8 mouse cellular contexts compared by ENCODE assay signal in genomic region chr9:69989303-69990121, GRCm38 (mm10). TPM values are rescaled to one million over a fixed set of nuclear protein-coding genes. Genes with fewer than 3 reads are reported as not detected.
DNase-seq lines count a peak whose midpoint lies in the region; ATAC-seq and TF ChIP-seq lines count a peak whose summit lies in the region.

Gene Bnip2, plus strand, starts transcription at chr9:69989466.

- peak within 1 kb of the TSS; percentile 56 for H3K4me2 ChIP-seq in kidney, embryonic 14.5 days (replicated peaks; ENCODE audit: low read depth, low read length)
- H3K4me2 ChIP-seq in limb, embryonic 15.5 days, result peak within 1 kb of the TSS; percentile 53

- peak within 1 kb of the TSS; percentile 97 for H3K9ac ChIP-seq in kidney, embryonic 14.5 days (ENCODE audit: low read depth, low read length)
- peak within 1 kb of the TSS; percentile 98 for H3K9ac ChIP-seq in limb, embryonic 15.5 days

- peak; percentile 96 for ATAC-seq in kidney, embryonic 14.5 days (ENCODE audit: low FRiP score, low TSS enrichment)
- peak; percentile 89 for ATAC-seq in limb, embryonic 15.5 days (ENCODE audit: insufficient number of reproducible peaks, low FRiP score, low TSS enrichment, low read depth)

- H3K4me1 ChIP-seq in bone marrow macrophage, adult 2 months (ENCODE audit: control insufficient read depth, insufficient read depth, low read length), result peaks cover 28% of the 10 kb centered on the region
- peaks cover 8% of the 10 kb centered on the region for H3K4me1 ChIP-seq in embryonic fibroblast, embryonic 13.5 days (ENCODE audit: control insufficient read depth, insufficient read depth, low read length)
- peaks cover 13% of the 10 kb centered on the region for H3K4me1 ChIP-seq in kidney, embryonic 14.5 days (ENCODE audit: control insufficient read depth, insufficient read depth, low read length)
- peaks cover 37% of the 10 kb centered on the region for H3K4me1 ChIP-seq in limb, embryonic 15.5 days

- under 1% methylated on average over 76 of the region's 76 CpGs for WGBS in kidney, embryonic 14.5 days
- under 1% methylated on average over 74 of the region's 76 CpGs for WGBS in limb, embryonic 15.5 days

- peak; percentile 96 for DNase-seq in A20 (ENCODE audit: low read depth, low spot score)
- DNase-seq in heart, adult 9 months (ENCODE audit: low spot score in 2 of 2), result peak; percentile 96 to 97
- DNase-seq in monocyte, adult 2 months (ENCODE audit: low read depth in 1 of 2, low spot score in 2 of 2), result peak; percentile 73 to 80
- peak; percentile 89 to 91 for DNase-seq in spleen, postnatal 36 days (ENCODE audit: low spot score in 2 of 2)

- peak within 1 kb of the TSS; percentile 98 for H3K27ac ChIP-seq in bone marrow macrophage, adult 2 months (ENCODE audit: insufficient read depth, low read depth, low read length)
- H3K27ac ChIP-seq in embryonic fibroblast, embryonic 13.5 days (ENCODE audit: insufficient read depth, low read length), result peak within 1 kb of the TSS; percentile 87
- H3K27ac ChIP-seq in kidney, embryonic 14.5 days (ENCODE audit: low read depth, low read length), result peak within 1 kb of the TSS; percentile 95
- peak within 1 kb of the TSS; percentile 96 for H3K27ac ChIP-seq in limb, embryonic 15.5 days

- no peaks in the 10 kb centered on the region for H3K27me3 ChIP-seq in kidney, embryonic 14.5 days (ENCODE audit: control insufficient read depth, insufficient read depth, low read length)
- no peaks in the 10 kb centered on the region for H3K27me3 ChIP-seq in limb, embryonic 15.5 days

- H3K9me3 ChIP-seq in kidney, embryonic 14.5 days (ENCODE audit: control insufficient read depth, low read length), result no peaks in the 10 kb centered on the region
- H3K9me3 ChIP-seq in limb, embryonic 15.5 days, result no peaks in the 10 kb centered on the region

- H3K36me3 ChIP-seq in kidney, embryonic 14.5 days (ENCODE audit: control insufficient read depth, insufficient read depth, low read length), result peaks cover 11% of the 10 kb centered on the region; the same call in 1 of the 2 replicates
- H3K36me3 ChIP-seq in limb, embryonic 15.5 days, result peaks cover 7% of the 10 kb centered on the region; the same call in 1 of the 2 replicates

- peak within 1 kb of the TSS; percentile 79 for H3K4me3 ChIP-seq in bone marrow macrophage, adult 2 months (ENCODE audit: insufficient read depth, low read length)
- peak within 1 kb of the TSS; percentile 75 for H3K4me3 ChIP-seq in embryonic fibroblast, embryonic 13.5 days (ENCODE audit: insufficient read depth, low read length)
- H3K4me3 ChIP-seq in kidney, embryonic 14.5 days (ENCODE audit: low read length), result peak within 1 kb of the TSS; percentile 95
- H3K4me3 ChIP-seq in limb, embryonic 15.5 days, result peak within 1 kb of the TSS; percentile 91

- TF ChIP-seq POLR2A in bone marrow macrophage, adult 2 months (IDR thresholded peaks at IDR 0.05; ENCODE audit: borderline replicate concordance, low read depth, low read length), result no peak
- peak; percentile 99 for TF ChIP-seq POLR2A in embryonic fibroblast, embryonic 13.5 days (IDR thresholded peaks at IDR 0.05; ENCODE audit: low read depth, low read length)

- TF ChIP-seq CTCF in bone marrow macrophage, adult 2 months (IDR thresholded peaks at IDR 0.05; ENCODE audit: low read depth, low read length), result no peak
- no peak for TF ChIP-seq CTCF in embryonic fibroblast, embryonic 13.5 days (IDR thresholded peaks at IDR 0.05; ENCODE audit: borderline replicate concordance, insufficient read depth, low read length)

RNA-seq across cellular contexts. Expression of gene Bnip2, which starts in this region (rescaled TPM):
- 194 and 196 TPM in 2 replicates for polyA plus RNA-seq in bone marrow macrophage, adult 2 months (2012; ENCODE audit: insufficient read depth, insufficient read length, missing spikeins)
- polyA plus RNA-seq in embryonic fibroblast, embryonic 13.5 days (2011; ENCODE audit: insufficient read length, low read depth, missing spikeins), result 174 and 184 TPM in 2 replicates
- polyA plus RNA-seq in kidney, embryonic 14.5 days (2014; fragmentation: Nextera tagmentation; extraction: Ambion mirVana), result 96.5 and 124 TPM in 2 replicates
- 106 and 117 TPM in 2 replicates for polyA plus RNA-seq in limb, embryonic 15.5 days (2015; fragmentation: Nextera tagmentation; extraction: Ambion mirVana)

Comparison
In these comparisons a context has a peak if more than half of its experiments do, and no peak if none do; other contexts are left out.
1. Peak in every context shown above with its lines: DNase-seq, ATAC-seq, H3K4me3 ChIP-seq and H3K27ac ChIP-seq.